In genomic region chr13:52981441-52982281, GRCm38 (mm10) we compare ENCODE assay signal across 8 mouse cellular contexts. TPM values are rescaled to one million over a fixed set of nuclear protein-coding genes. Genes with fewer than 3 reads are reported as not detected.
DNase-seq lines count a peak whose midpoint lies in the region; ATAC-seq and TF ChIP-seq lines count a peak whose summit lies in the region.

No protein-coding gene starts in this region.

- H3K4me2 ChIP-seq in heart, embryonic 16.5 days (ENCODE audit: low read depth, low read length), result peak overlapping the region; percentile 98
- peak overlapping the region; percentile 87 for H3K4me2 ChIP-seq in lung, embryonic 14.5 days
- H3K4me2 ChIP-seq in neural tube, embryonic 14.5 days (ENCODE audit: low read depth, low read length), result peak overlapping the region; percentile 97

- TF ChIP-seq POLR2A in ES-Bruce4 (IDR thresholded peaks at IDR 0.05; ENCODE audit: insufficient read depth, low read length), result no peak

- H3K9me3 ChIP-seq in ES-Bruce4 (replicated peaks; ENCODE audit: control insufficient read depth, insufficient read depth, low read length, poor library complexity, severe bottlenecking), result no peaks in the 10 kb centered on the region
- no peaks in the 10 kb centered on the region for H3K9me3 ChIP-seq in forebrain, embryonic 10.5 days
- no peaks in the 10 kb centered on the region for H3K9me3 ChIP-seq in heart, embryonic 16.5 days (replicated peaks; ENCODE audit: control insufficient read depth, low read length)
- H3K9me3 ChIP-seq in lung, embryonic 14.5 days (ENCODE audit: low read depth, low read length), result no peaks in the 10 kb centered on the region
- no peaks in the 10 kb centered on the region for H3K9me3 ChIP-seq in neural tube, embryonic 14.5 days (ENCODE audit: control insufficient read depth, low read length)

- ATAC-seq in heart, embryonic 16.5 days (replicated peaks; ENCODE audit: extremely low read depth, insufficient read depth, low FRiP score), result 0 out of 2 replicates have a peak, but pooled peaks have one; percentile 4
- ATAC-seq in lung, embryonic 14.5 days (ENCODE audit: insufficient read depth), result peak; percentile 4; the same call in 1 of the 2 replicates
- no peak for ATAC-seq in neural tube, embryonic 14.5 days (ENCODE audit: low read depth)

- H3K27me3 ChIP-seq in ES-Bruce4 (ENCODE audit: control insufficient read depth, insufficient read depth, low read length, poor library complexity, severe bottlenecking), result peaks cover 19% of the 10 kb centered on the region
- peaks cover 46% of the 10 kb centered on the region for H3K27me3 ChIP-seq in forebrain, embryonic 10.5 days (ENCODE audit: poor library complexity, severe bottlenecking)
- H3K27me3 ChIP-seq in heart, embryonic 16.5 days (ENCODE audit: control insufficient read depth, insufficient read depth, low read length), result no peaks in the 10 kb centered on the region
- 0 out of 2 replicates have a peak, but pooled peaks cover 5% of the 10 kb centered on the region for H3K27me3 ChIP-seq in lung, embryonic 14.5 days (ENCODE audit: insufficient read depth, low read length)
- H3K27me3 ChIP-seq in neural tube, embryonic 14.5 days (ENCODE audit: control insufficient read depth, insufficient read depth, low read length), result no peaks in the 10 kb centered on the region

- H3K27ac ChIP-seq in ES-Bruce4 (ENCODE audit: insufficient read depth, low read length), result no peak overlapping the region
- H3K27ac ChIP-seq in forebrain, embryonic 10.5 days, result peak overlapping the region; percentile 92
- peak overlapping the region; percentile 90 for H3K27ac ChIP-seq in heart, embryonic 16.5 days (ENCODE audit: low read length)
- H3K27ac ChIP-seq in lung, embryonic 14.5 days (ENCODE audit: low read depth), result peak overlapping the region; percentile 37
- H3K27ac ChIP-seq in neural tube, embryonic 14.5 days (ENCODE audit: low read depth, low read length), result peak overlapping the region; percentile 98

- peak overlapping the region; percentile 89 for H3K9ac ChIP-seq in ES-Bruce4 (ENCODE audit: low read depth, poor library complexity, severe bottlenecking)
- H3K9ac ChIP-seq in heart, embryonic 16.5 days (ENCODE audit: low read length), result peak overlapping the region; percentile 84
- peak overlapping the region; percentile 90 for H3K9ac ChIP-seq in lung, embryonic 14.5 days
- peak overlapping the region; percentile 97 for H3K9ac ChIP-seq in neural tube, embryonic 14.5 days (replicated peaks; ENCODE audit: low read depth, low read length)

- H3K4me1 ChIP-seq in ES-Bruce4 (ENCODE audit: control insufficient read depth, insufficient read depth, low read length), result no peaks in the 10 kb centered on the region
- H3K4me1 ChIP-seq in forebrain, embryonic 10.5 days, result peaks cover 49% of the 10 kb centered on the region
- peaks cover 15% of the 10 kb centered on the region for H3K4me1 ChIP-seq in heart, embryonic 16.5 days (ENCODE audit: control insufficient read depth, insufficient read depth, low read length)
- H3K4me1 ChIP-seq in lung, embryonic 14.5 days (ENCODE audit: insufficient read depth), result peaks cover 8% of the 10 kb centered on the region
- H3K4me1 ChIP-seq in neural tube, embryonic 14.5 days (ENCODE audit: control insufficient read depth, insufficient read depth, low read length), result peaks cover 16% of the 10 kb centered on the region; the same call in 1 of the 2 replicates

- peak; percentile 73 for DNase-seq in adrenal gland, postnatal 14 days
- DNase-seq in forebrain, embryonic 10.5 days (ENCODE audit: extremely low spot score, low spot score), result peak; percentile 68
- DNase-seq in kidney, postnatal 4 days, result peak; percentile 49 to 56
- DNase-seq in lung, embryonic 14.5 days, result peak; percentile 66
- DNase-seq in thymus, postnatal 36 days, result peak; percentile 47 to 48

- no peak for TF ChIP-seq CTCF in ES-Bruce4 (IDR thresholded peaks at IDR 0.05; ENCODE audit: low read depth, low read length)
- no peak for TF ChIP-seq CTCF in lung, embryonic 14.5 days (IDR thresholded peaks at IDR 0.05; ENCODE audit: low read depth)

- TF ChIP-seq EP300 in ES-Bruce4 (IDR thresholded peaks at IDR 0.05; ENCODE audit: insufficient read depth, low read depth, low read length), result no peak

- peak overlapping the region; percentile 85 for H3K4me3 ChIP-seq in ES-Bruce4 (ENCODE audit: low read depth, low read length)
- H3K4me3 ChIP-seq in forebrain, embryonic 10.5 days, result peak overlapping the region; percentile 85
- peak overlapping the region; percentile 92 for H3K4me3 ChIP-seq in heart, embryonic 16.5 days (ENCODE audit: low read length)
- H3K4me3 ChIP-seq in lung, embryonic 14.5 days (ENCODE audit: low read depth, low read length), result peak overlapping the region; percentile 89
- H3K4me3 ChIP-seq in neural tube, embryonic 14.5 days (ENCODE audit: low read depth, low read length), result peak overlapping the region; percentile 92

- H3K36me3 ChIP-seq in ES-Bruce4 (ENCODE audit: control insufficient read depth, insufficient read depth, low read length, poor library complexity, severe bottlenecking), result no peaks in the 10 kb centered on the region
- H3K36me3 ChIP-seq in forebrain, embryonic 10.5 days (replicated peaks), result no peaks in the 10 kb centered on the region
- no peaks in the 10 kb centered on the region for H3K36me3 ChIP-seq in heart, embryonic 16.5 days (ENCODE audit: control insufficient read depth, insufficient read depth)
- H3K36me3 ChIP-seq in lung, embryonic 14.5 days (ENCODE audit: insufficient read depth), result no peaks in the 10 kb centered on the region
- H3K36me3 ChIP-seq in neural tube, embryonic 14.5 days (ENCODE audit: control insufficient read depth, insufficient read depth, low read length), result no peaks in the 10 kb centered on the region

- WGBS in forebrain, embryonic 10.5 days, result under 1% methylated on average over 51 of the region's 51 CpGs
- 1% methylated on average over 51 of the region's 51 CpGs for WGBS in heart, embryonic 16.5 days
- WGBS in lung, embryonic 14.5 days, result 2% methylated on average over 51 of the region's 51 CpGs
- 2% methylated on average over 49 of the region's 51 CpGs for WGBS in neural tube, embryonic 14.5 days

RNA-seq across cellular contexts. Expression of gene Nfil3, which starts 0.8 kb away (rescaled TPM):
- polyA plus RNA-seq in ES-Bruce4 (2011; ENCODE audit: insufficient read depth, insufficient read length, low read depth, missing spikeins), result 3.9 TPM in 2 replicates
- 49.1 and 87.9 TPM in 2 replicates for total RNA-seq in adrenal gland, postnatal 14 days (2021)
- polyA plus RNA-seq in forebrain, embryonic 10.5 days (2016; fragmentation: Nextera tagmentation; extraction: Ambion mirVana), result 13.4 and 15.3 TPM in 2 replicates
- polyA plus RNA-seq in heart, embryonic 16.5 days (2015; fragmentation: Nextera tagmentation; extraction: Ambion mirVana), result 39.7 and 40.7 TPM in 2 replicates
- polyA plus RNA-seq in lung, embryonic 14.5 days (2014; fragmentation: Nextera tagmentation; extraction: Ambion mirVana), result 18.5 and 20.0 TPM in 2 replicates
- 49.5 and 52.7 TPM in 2 replicates for polyA plus RNA-seq in neural tube, embryonic 14.5 days (2014; fragmentation: Nextera tagmentation; extraction: Ambion mirVana)

RNA-seq across cellular contexts. Expression of gene Auh, which starts 52.2 kb away (rescaled TPM):
- polyA plus RNA-seq in ES-Bruce4 (2011; ENCODE audit: insufficient read depth, insufficient read length, low read depth, missing spikeins), result 28.4 and 30.9 TPM in 2 replicates
- 128 and 131 TPM in 2 replicates for total RNA-seq in adrenal gland, postnatal 14 days (2021)
- 26.8 and 31.0 TPM in 2 replicates for polyA plus RNA-seq in forebrain, embryonic 10.5 days (2016; fragmentation: Nextera tagmentation; extraction: Ambion mirVana)
- polyA plus RNA-seq in heart, embryonic 16.5 days (2015; fragmentation: Nextera tagmentation; extraction: Ambion mirVana), result 59.8 and 61.7 TPM in 2 replicates
- 32.3 and 34.8 TPM in 2 replicates for polyA plus RNA-seq in lung, embryonic 14.5 days (2014; fragmentation: Nextera tagmentation; extraction: Ambion mirVana)
- polyA plus RNA-seq in neural tube, embryonic 14.5 days (2014; fragmentation: Nextera tagmentation; extraction: Ambion mirVana), result 63.6 and 65.8 TPM in 2 replicates
